Mouse (Mus musculus): ENCODE data around the gene Gm1043. TPM values are rescaled to one million over a fixed set of nuclear protein-coding genes. Genes with fewer than 3 reads are reported as not detected.

Gm1043 gene
- polyA plus RNA-seq, 1 experiment from 2014 or later: not detected

DNA sequence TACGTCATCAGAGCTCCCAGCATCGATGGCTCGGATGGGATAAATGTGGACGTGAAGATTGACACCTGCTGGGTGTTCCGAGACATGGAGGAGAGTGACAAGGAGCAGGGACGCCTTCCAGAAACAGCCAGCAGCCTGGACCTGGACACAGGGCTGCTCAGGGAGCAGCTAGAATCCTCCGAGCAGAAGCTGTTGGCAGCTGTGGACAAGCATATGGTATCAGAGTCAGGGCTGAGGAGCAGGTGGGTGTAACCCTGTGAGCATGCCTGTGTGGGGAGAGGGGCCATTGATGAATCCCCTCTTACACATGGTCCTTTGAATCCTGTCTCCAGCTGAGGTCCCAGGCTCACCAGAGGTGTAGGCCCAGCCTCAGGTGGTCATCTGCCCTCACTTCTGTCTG lies 69.3 kb downstream of the Gm1043 start:
- peaks cover 6% of the 10 kb centered on the region; the same call in 1 of the 2 replicates for H3K27me3 ChIP-seq (ENCODE audit: low read depth, poor library complexity, severe bottlenecking)
- H3K4me3 ChIP-seq: no peak overlapping the region
- H3K36me3 ChIP-seq: no peaks in the 10 kb centered on the region
- no peaks in the 10 kb centered on the region for H3K9me3 ChIP-seq (replicated peaks)
- H3K4me1 ChIP-seq: no peaks in the 10 kb centered on the region
- 85% methylated on average over 7 of the region's 7 CpGs for WGBS
- H3K27ac ChIP-seq: no peak overlapping the region
- DNase-seq (ENCODE audit: low spot score): no peak

- Histone ChIP-seq H3K9me3 (replicated peaks) (no peaks in the 10 kb centered on the region), H3K4me1 (peaks cover 7% of the 10 kb centered on the region), H3K27me3 (ENCODE audit: low read depth, poor library complexity, severe bottlenecking) (peaks cover 44% of the 10 kb centered on the region), H3K27ac (no peak overlapping the region), H3K4me3 (no peak overlapping the region), H3K36me3 (no peaks in the 10 kb centered on the region)
- WGBS: 87% methylated on average over 7 of the region's 7 CpGs
- no peak for DNase-seq (ENCODE audit: low spot score)
Observed at GRCm38 (mm10) chr5:37158408-37158807, 73.2 kb downstream of the Gm1043 start.

DNA sequence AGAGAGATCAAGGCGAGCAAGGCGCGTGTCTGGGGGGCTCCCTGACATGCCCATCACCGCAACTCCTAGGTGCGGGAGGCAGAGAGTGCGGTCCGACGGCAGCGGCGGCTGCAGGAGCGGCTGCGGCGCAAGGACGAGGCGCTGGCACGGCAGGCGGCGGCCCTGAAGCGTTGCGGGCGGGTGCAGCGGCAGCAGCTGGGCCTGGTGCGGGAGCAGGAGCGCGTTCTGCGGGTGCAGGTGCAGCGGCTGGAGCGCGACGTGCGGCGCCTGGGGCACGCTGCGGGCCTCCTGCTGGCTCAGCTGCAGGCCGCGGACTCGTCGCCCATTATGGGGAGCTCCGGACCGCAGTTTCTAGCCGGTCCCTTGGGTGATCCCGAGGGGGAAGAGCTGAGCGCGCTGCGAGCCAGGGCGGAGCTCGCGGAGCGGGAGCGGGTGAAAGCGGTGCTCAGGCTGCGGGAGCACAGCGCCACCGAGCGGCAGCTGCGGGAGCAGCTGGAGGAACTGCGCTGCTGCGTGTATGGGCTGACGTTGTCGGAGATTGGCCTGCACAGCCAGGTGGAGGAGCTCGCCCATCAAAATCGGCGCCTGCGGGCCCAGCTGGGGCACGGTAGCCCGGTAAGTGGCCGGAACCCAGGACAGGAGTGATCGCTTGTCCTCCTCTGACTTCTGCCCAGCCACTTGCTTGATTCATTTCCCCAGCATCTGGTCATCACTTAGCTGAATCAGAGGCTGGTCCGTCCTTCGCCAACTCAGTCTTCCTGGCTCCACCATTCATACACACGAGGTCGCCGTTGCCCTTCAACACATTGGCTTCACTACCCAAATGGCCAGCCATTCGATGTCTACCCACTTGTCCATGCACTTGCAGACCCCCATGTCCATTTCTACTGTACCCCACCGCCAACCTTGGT lies 78.0 kb downstream of the Gm1043 start:
- no peaks in the 10 kb centered on the region for H3K36me3 ChIP-seq
- peak; percentile 71 for DNase-seq (ENCODE audit: low spot score)
- 8% methylated on average over 75 of the region's 75 CpGs for WGBS
- H3K9me3 ChIP-seq (replicated peaks): no peaks in the 10 kb centered on the region
- peaks cover 9% of the 10 kb centered on the region for H3K4me1 ChIP-seq
- peak overlapping the region; percentile 45 for H3K4me3 ChIP-seq
- no peak overlapping the region for H3K27ac ChIP-seq
- peaks cover 75% of the 10 kb centered on the region for H3K27me3 ChIP-seq (ENCODE audit: low read depth, poor library complexity, severe bottlenecking)

DNA sequence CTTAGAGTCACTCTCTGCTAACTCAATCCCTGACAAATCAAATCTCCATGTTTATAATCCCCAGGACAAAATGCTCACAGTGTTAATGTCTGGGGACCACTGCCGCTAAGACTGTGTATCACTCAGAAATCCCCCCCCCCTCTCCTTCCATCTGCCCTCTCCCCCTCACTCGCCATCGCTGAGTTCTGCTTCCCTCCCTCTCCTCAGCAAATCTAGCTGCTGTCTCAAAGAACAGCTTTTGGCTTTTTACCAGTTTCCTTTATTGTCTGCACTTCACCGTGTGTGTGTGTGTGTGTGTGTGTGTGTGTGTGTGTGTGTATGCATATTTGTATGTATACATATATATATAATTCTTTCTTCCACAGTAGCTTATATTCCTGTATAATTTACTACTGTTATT lies 91.3 kb downstream of the Gm1043 start:
- Histone ChIP-seq H3K27me3 (ENCODE audit: low read depth, poor library complexity, severe bottlenecking) (0 out of 2 replicates have a peak, but pooled peaks cover 8% of the 10 kb centered on the region), H3K36me3 (no peaks in the 10 kb centered on the region), H3K4me1 (0 out of 2 replicates have a peak, but pooled peaks cover 7% of the 10 kb centered on the region), H3K27ac (no peak overlapping the region), H3K4me3 (no peak overlapping the region), H3K9me3 (replicated peaks) (no peaks in the 10 kb centered on the region)
- DNase-seq (ENCODE audit: low spot score): no peak
- WGBS: 71% methylated on average over 4 of the region's 4 CpGs

- H3K4me1 ChIP-seq: 0 out of 2 replicates have a peak, but pooled peaks cover 7% of the 10 kb centered on the region
- DNase-seq (ENCODE audit: low spot score): no peak
- 84% methylated on average over 7 of the region's 7 CpGs for WGBS
Observed at GRCm38 (mm10) chr5:37177061-37177460, 91.9 kb downstream of the Gm1043 start.

GRCm38 (mm10) chr5:37178811-37179210 lies 93.6 kb downstream of the Gm1043 start:
- no peaks in the 10 kb centered on the region for H3K36me3 ChIP-seq
- 0 out of 2 replicates have a peak, but pooled peaks cover 7% of the 10 kb centered on the region for H3K4me1 ChIP-seq
- 77% methylated on average over 4 of the region's 4 CpGs for WGBS
- no peak overlapping the region for H3K4me3 ChIP-seq
- H3K27ac ChIP-seq: no peak overlapping the region
- DNase-seq (ENCODE audit: low spot score): no peak
- no peaks in the 10 kb centered on the region for H3K27me3 ChIP-seq (ENCODE audit: low read depth, poor library complexity, severe bottlenecking)
- no peaks in the 10 kb centered on the region for H3K9me3 ChIP-seq (replicated peaks)

More at GRCm38 (mm10) chr5:37177061-37177460, 91.9 kb downstream of the Gm1043 start:
- Histone ChIP-seq H3K27me3 (ENCODE audit: low read depth, poor library complexity, severe bottlenecking) (0 out of 2 replicates have a peak, but pooled peaks cover 8% of the 10 kb centered on the region), H3K36me3 (no peaks in the 10 kb centered on the region), H3K9me3 (replicated peaks) (no peaks in the 10 kb centered on the region), H3K4me3 (no peak overlapping the region), H3K27ac (no peak overlapping the region)

GRCm38 (mm10) chr5:37179872-37180271 lies 94.7 kb downstream of the Gm1043 start:
- WGBS: 93% methylated on average over 9 of the region's 9 CpGs
- Histone ChIP-seq H3K27ac (no peak overlapping the region), H3K9me3 (replicated peaks) (no peaks in the 10 kb centered on the region), H3K27me3 (ENCODE audit: low read depth, poor library complexity, severe bottlenecking) (no peaks in the 10 kb centered on the region), H3K36me3 (no peaks in the 10 kb centered on the region), H3K4me3 (no peak overlapping the region), H3K4me1 (0 out of 2 replicates have a peak, but pooled peaks cover 5% of the 10 kb centered on the region)
- DNase-seq (ENCODE audit: low spot score): no peak

DNA sequence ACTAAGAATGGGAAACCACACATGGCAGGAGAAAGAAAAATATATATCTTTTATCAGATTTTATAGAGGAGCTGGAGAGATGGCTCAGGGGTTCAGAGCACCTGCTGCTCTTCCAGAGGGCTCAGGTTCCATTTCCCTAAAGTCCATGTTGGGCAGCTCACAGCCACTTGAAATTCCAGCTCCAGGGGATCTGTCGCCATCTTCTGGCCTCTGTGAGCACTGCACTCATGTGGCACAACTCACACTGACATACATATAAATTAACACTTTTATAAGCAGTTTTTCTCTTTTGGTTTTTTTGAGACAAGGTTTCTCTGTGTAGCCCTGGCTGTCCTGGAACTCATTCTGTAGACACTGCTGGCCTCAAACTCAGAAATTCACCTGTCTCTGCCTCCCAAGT lies 95.5 kb downstream of the Gm1043 start:
- Histone ChIP-seq H3K27me3 (ENCODE audit: low read depth, poor library complexity, severe bottlenecking) (no peaks in the 10 kb centered on the region), H3K9me3 (replicated peaks) (no peaks in the 10 kb centered on the region), H3K4me1 (no peaks in the 10 kb centered on the region), H3K4me3 (no peak overlapping the region), H3K27ac (no peak overlapping the region), H3K36me3 (no peaks in the 10 kb centered on the region)
- WGBS: 63% methylated on average over 1 of the region's 1 CpGs
- DNase-seq (ENCODE audit: low spot score): no peak

DNA sequence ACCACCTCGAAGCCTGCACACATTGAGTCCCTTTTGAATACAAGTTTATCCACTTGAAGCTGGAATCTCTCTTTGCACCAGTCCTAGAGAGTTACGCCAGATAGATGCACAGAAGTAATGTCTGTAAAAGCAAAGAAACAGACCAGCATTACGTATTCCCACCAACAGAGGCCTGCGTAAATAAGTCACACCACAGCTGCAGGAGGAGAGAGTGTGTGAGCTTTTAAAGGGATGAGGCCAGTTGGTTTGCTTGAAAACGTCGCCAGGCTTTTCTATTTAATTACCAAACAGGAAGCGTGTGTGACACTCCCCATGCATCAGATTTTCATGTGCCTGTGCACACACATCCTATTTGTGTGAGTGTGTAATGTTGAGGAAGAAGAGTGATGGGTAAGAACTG lies 99.4 kb downstream of the Gm1043 start:
- 58% methylated on average over 7 of the region's 7 CpGs for WGBS
- Histone ChIP-seq H3K27ac (no peak overlapping the region), H3K4me1 (no peaks in the 10 kb centered on the region), H3K36me3 (no peaks in the 10 kb centered on the region), H3K4me3 (no peak overlapping the region), H3K9me3 (replicated peaks) (no peaks in the 10 kb centered on the region), H3K27me3 (ENCODE audit: low read depth, poor library complexity, severe bottlenecking) (no peaks in the 10 kb centered on the region)
- DNase-seq (ENCODE audit: low spot score): no peak

DNA sequence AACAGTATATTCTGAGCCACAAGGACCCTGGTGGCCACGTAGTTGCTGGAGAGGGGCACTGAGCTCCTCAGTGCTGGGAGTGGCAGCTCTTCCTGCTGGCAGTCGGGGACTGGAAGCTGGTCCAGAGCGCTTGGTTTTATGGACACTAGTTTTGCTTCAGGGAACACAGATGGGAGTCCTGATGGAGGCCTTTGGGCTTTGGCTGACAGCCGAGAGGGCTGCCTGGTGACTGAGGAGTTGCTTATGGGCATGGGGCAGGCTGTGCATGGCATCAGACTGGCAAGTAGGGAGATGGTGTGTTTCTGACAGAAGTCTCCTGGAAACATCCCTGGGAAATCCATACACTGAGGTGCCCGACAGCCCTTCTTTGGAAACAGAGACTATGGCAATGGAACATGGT lies 105.2 kb downstream of the Gm1043 start:
- H3K9me3 ChIP-seq (replicated peaks): no peaks in the 10 kb centered on the region
- 82% methylated on average over 5 of the region's 5 CpGs for WGBS

DNA sequence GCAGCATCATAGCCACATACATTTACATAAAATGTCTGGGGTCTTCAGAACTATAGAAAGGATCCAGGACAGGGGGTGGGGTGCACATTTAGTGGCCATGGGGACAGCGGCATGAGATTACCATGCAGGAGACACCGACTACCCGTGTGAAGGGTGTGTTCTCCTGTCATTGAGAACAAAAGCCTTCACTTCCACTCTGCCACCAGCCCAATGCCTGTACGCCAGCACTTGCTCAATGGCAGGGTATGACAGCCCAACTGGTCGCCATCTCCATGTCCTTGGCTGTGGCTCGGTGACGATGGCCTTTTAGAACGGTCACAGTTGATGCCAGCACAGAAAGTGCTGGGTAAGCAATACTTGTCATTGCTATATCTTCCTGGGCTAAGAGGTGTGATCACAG lies 111.0 kb downstream of the Gm1043 start:
- peaks cover 35% of the 10 kb centered on the region for H3K4me1 ChIP-seq
- H3K27me3 ChIP-seq (ENCODE audit: low read depth, poor library complexity, severe bottlenecking): peaks cover 15% of the 10 kb centered on the region; the same call in 1 of the 2 replicates
- 88% methylated on average over 8 of the region's 8 CpGs for WGBS
- no peak overlapping the region for H3K4me3 ChIP-seq
- H3K9me3 ChIP-seq (replicated peaks): no peaks in the 10 kb centered on the region
- DNase-seq (ENCODE audit: low spot score): no peak
- no peaks in the 10 kb centered on the region for H3K36me3 ChIP-seq
- no peak overlapping the region for H3K27ac ChIP-seq

More for the DNA sequence above, 105.2 kb downstream of the Gm1043 start:
- DNase-seq (ENCODE audit: low spot score): no peak
- Histone ChIP-seq H3K4me1 (0 out of 2 replicates have a peak, but pooled peaks cover 3% of the 10 kb centered on the region), H3K27me3 (ENCODE audit: low read depth, poor library complexity, severe bottlenecking) (0 out of 2 replicates have a peak, but pooled peaks cover 3% of the 10 kb centered on the region), H3K27ac (no peak overlapping the region), H3K36me3 (no peaks in the 10 kb centered on the region), H3K4me3 (no peak overlapping the region)

GRCm38 (mm10) chr5:37196666-37197250 lies 111.6 kb downstream of the Gm1043 start:
- no peaks in the 10 kb centered on the region for H3K36me3 ChIP-seq
- H3K9me3 ChIP-seq (replicated peaks): no peaks in the 10 kb centered on the region
- DNase-seq (ENCODE audit: low spot score): peak; percentile 38
- 32% methylated on average over 10 of the region's 10 CpGs for WGBS
- H3K4me1 ChIP-seq: peaks cover 35% of the 10 kb centered on the region
- no peak overlapping the region; the same call in 1 of the 2 replicates for H3K27ac ChIP-seq
- no peak overlapping the region for H3K4me3 ChIP-seq
- peaks cover 15% of the 10 kb centered on the region; the same call in 1 of the 2 replicates for H3K27me3 ChIP-seq (ENCODE audit: low read depth, poor library complexity, severe bottlenecking)

DNA sequence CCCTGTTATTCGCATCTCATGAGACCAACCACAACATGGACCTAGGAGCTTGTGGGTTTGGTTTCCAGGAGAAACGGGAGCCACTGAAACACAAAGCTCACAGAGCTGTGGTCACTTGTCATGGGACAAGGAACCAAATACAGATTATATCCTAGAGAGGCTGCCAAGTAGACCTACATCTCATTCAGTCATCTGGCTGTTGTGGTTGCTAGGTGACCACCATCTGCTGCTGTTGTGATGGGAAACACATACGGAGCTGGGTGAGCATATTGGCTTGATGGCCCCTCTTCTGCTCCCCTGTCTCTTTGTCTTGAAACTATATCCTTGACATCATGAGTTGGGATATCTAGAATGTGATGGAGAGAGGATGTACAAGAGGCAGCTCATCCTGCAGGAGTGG lies 112.3 kb downstream of the Gm1043 start:
- Histone ChIP-seq H3K36me3 (no peaks in the 10 kb centered on the region), H3K27ac (no peak overlapping the region), H3K27me3 (ENCODE audit: low read depth, poor library complexity, severe bottlenecking) (peaks cover 15% of the 10 kb centered on the region; the same call in 1 of the 2 replicates), H3K4me3 (no peak overlapping the region), H3K4me1 (peaks cover 40% of the 10 kb centered on the region), H3K9me3 (replicated peaks) (no peaks in the 10 kb centered on the region)
- no peak for DNase-seq (ENCODE audit: low spot score)
- 79% methylated on average over 3 of the region's 3 CpGs for WGBS

Data from limb, embryonic 10.5 days (tissue).